Mouse (Mus musculus) cerebellum, adult 2 months (tissue): ENCODE results near the gene Lcmt2. TPM values are rescaled to one million over a fixed set of nuclear protein-coding genes. Genes with fewer than 3 reads are reported as not detected.

Experiments
- DNase-seq, 2 experiments: peaks; one replicate each; pipeline ENCODE4 v3.0.0; 2021
- H3K27ac ChIP-seq: fragments of 200-500 bp; 2 replicates; pipeline ENCODE4 v1.5.1; 2012; ENCODE audit warnings: low read length, control low read depth, inconsistent platforms; ENCODE audit not compliant: insufficient read depth
- H3K27me3 ChIP-seq: fragments of 200-500 bp; 2 replicates; pipeline ENCODE4 v1.6.1; 2012; ENCODE audit warnings: inconsistent platforms, mild to moderate bottlenecking, low read length, moderate library complexity; ENCODE audit not compliant: control insufficient read depth, insufficient read depth
- H3K4me1 ChIP-seq: fragments of 200-500 bp; 2 replicates; pipeline ENCODE4 v1.6.1; 2011; ENCODE audit warnings: low read length; ENCODE audit not compliant: control insufficient read depth, insufficient read depth
- H3K4me3 ChIP-seq: fragments of 200-500 bp; replicated peaks from 2 replicates; pipeline ENCODE3; 2011; ENCODE audit warnings: mild to moderate bottlenecking, low read depth, low read length, control low read depth; ENCODE audit not compliant: insufficient read depth
- CTCF ChIP-seq: fragments of 200-500 bp; IDR thresholded peaks from 2 replicates; pipeline ENCODE4 v1.5.1; 2011; ENCODE audit warnings: low read depth, mild to moderate bottlenecking, control low read depth, low read length, moderate library complexity, borderline replicate concordance; ENCODE audit not compliant: insufficient read depth
- POLR2A ChIP-seq: fragments of 200-500 bp; IDR thresholded peaks from 2 replicates; pipeline ENCODE4 v1.6.1; 2011; ENCODE audit warnings: low read length, control low read depth, borderline replicate concordance; ENCODE audit not compliant: insufficient read depth
- WGBS: fragments of 180-500 bp; shearing (Covaris S2); methylation state at CpG from one replicate; pipeline ENCODE4 v1.1.7; 2018; 5-methylcytosine and 5-hydroxymethylcytosine counted together
- polyA plus RNA-seq: library from polyadenylated mRNA; depleted of rRNA; stranded (reverse); fragments of >200 nt; gene quantifications from 2 replicates; pipeline ENCODE4 v1.2.3, GENCODE M21; 2012; rRNA removed

Gene Lcmt2
- polyA plus RNA-seq, result 9.2 and 10.6 TPM in 2 replicates

GRCm38 (mm10) chr2:121140018-121140882 lies at the start of gene Lcmt2, which contains the start of gene Adal:
TSS of gene Lcmt2 (minus strand) at chr2:121140653.
TSS of gene Adal (plus strand) at chr2:121140428.
- H3K4me3 ChIP-seq, result peak within 1 kb of the TSS; percentile 89
- H3K27me3 ChIP-seq, result no peaks in the 10 kb centered on the region
- DNase-seq, result peak; percentile 94 to 96
- H3K4me1 ChIP-seq, result no peaks in the 10 kb centered on the region; the same call in 1 of the 2 replicates
- under 1% methylated on average over 87 of the region's 87 CpGs for WGBS
- peak within 1 kb of the TSS; percentile 99 for H3K27ac ChIP-seq
- peak; percentile 95 for TF ChIP-seq POLR2A
- no peak for TF ChIP-seq CTCF

- WGBS, result 74% methylated on average over 1 of the region's 1 CpGs
- Histone ChIP-seq H3K27ac (no peak overlapping the region), H3K27me3 (no peaks in the 10 kb centered on the region), H3K4me1 (peaks cover under 1% of the 10 kb centered on the region; the same call in 1 of the 2 replicates), H3K4me3 (no peak overlapping the region)
- no peak for TF ChIP-seq CTCF
- TF ChIP-seq POLR2A, result no peak
- DNase-seq, result no peak
Observed at GRCm38 (mm10) chr2:121188530-121188929, 48.1 kb upstream of the Lcmt2 start.

GRCm38 (mm10) chr2:121184142-121184541 lies 43.7 kb upstream of the Lcmt2 start:
- peak in 1 of 2 experiments; percentile 19 for DNase-seq
- Histone ChIP-seq H3K4me3 (no peak overlapping the region), H3K4me1 (peaks cover 6% of the 10 kb centered on the region), H3K27me3 (no peaks in the 10 kb centered on the region), H3K27ac (no peak overlapping the region)
- TF ChIP-seq POLR2A, result no peak
- TF ChIP-seq CTCF, result no peak
- 97% methylated on average over 7 of the region's 7 CpGs for WGBS

- DNase-seq, result peak; percentile 88 to 90
- 7% methylated on average over 5 of the region's 5 CpGs for WGBS
- H3K27me3 ChIP-seq, result no peaks in the 10 kb centered on the region
- H3K4me1 ChIP-seq, result peaks cover 6% of the 10 kb centered on the region
- no peak overlapping the region for H3K4me3 ChIP-seq
- TF ChIP-seq POLR2A, result no peak
- no peak for TF ChIP-seq CTCF
- H3K27ac ChIP-seq, result 0 out of 2 replicates have a peak overlapping the region, but pooled peaks have one; percentile 17
Observed at GRCm38 (mm10) chr2:121183431-121183830, 43.0 kb upstream of the Lcmt2 start.

- no peak overlapping the region for H3K27ac ChIP-seq
- peaks cover 6% of the 10 kb centered on the region for H3K4me1 ChIP-seq
- WGBS, result 95% methylated on average over 3 of the region's 3 CpGs
- no peak overlapping the region for H3K4me3 ChIP-seq
- H3K27me3 ChIP-seq, result no peaks in the 10 kb centered on the region
- DNase-seq, result no peak
- TF ChIP-seq CTCF (no peak), POLR2A (no peak)
Observed at GRCm38 (mm10) chr2:121178828-121179479, 38.5 kb upstream of the Lcmt2 start.

GRCm38 (mm10) chr2:121170980-121171742 lies 30.7 kb upstream of the Lcmt2 start, which contains the start of gene Zscan29:
TSS of gene Zscan29 (minus strand) at chr2:121171125.
- DNase-seq, result peak; percentile 89
- H3K4me3 ChIP-seq, result peak within 1 kb of the TSS; percentile 67
- TF ChIP-seq POLR2A, result peak; percentile 62; the same call in 1 of the 2 replicates
- no peak for TF ChIP-seq CTCF
- no peaks in the 10 kb centered on the region for H3K27me3 ChIP-seq
- WGBS, result 1% methylated on average over 66 of the region's 66 CpGs
- peak within 1 kb of the TSS; percentile 57 for H3K27ac ChIP-seq
- H3K4me1 ChIP-seq, result peaks cover 12% of the 10 kb centered on the region

GRCm38 (mm10) chr2:121170481-121170971 lies 30.1 kb upstream of the Lcmt2 start, which contains the start of gene Tubgcp4:
TSS of gene Tubgcp4 (plus strand) at chr2:121170654.
- under 1% methylated on average over 38 of the region's 38 CpGs for WGBS
- TF ChIP-seq POLR2A, result no peak
- no peak for TF ChIP-seq CTCF
- H3K4me3 ChIP-seq, result peak within 1 kb of the TSS; percentile 67
- H3K27me3 ChIP-seq, result no peaks in the 10 kb centered on the region
- peak in 1 of 2 experiments; percentile 46 for DNase-seq
- peaks cover 12% of the 10 kb centered on the region for H3K4me1 ChIP-seq
- H3K27ac ChIP-seq, result peak within 1 kb of the TSS; percentile 57
